Mouse (Mus musculus): ENCODE results near the gene Zswim8.

Zswim8 gene

DNA sequence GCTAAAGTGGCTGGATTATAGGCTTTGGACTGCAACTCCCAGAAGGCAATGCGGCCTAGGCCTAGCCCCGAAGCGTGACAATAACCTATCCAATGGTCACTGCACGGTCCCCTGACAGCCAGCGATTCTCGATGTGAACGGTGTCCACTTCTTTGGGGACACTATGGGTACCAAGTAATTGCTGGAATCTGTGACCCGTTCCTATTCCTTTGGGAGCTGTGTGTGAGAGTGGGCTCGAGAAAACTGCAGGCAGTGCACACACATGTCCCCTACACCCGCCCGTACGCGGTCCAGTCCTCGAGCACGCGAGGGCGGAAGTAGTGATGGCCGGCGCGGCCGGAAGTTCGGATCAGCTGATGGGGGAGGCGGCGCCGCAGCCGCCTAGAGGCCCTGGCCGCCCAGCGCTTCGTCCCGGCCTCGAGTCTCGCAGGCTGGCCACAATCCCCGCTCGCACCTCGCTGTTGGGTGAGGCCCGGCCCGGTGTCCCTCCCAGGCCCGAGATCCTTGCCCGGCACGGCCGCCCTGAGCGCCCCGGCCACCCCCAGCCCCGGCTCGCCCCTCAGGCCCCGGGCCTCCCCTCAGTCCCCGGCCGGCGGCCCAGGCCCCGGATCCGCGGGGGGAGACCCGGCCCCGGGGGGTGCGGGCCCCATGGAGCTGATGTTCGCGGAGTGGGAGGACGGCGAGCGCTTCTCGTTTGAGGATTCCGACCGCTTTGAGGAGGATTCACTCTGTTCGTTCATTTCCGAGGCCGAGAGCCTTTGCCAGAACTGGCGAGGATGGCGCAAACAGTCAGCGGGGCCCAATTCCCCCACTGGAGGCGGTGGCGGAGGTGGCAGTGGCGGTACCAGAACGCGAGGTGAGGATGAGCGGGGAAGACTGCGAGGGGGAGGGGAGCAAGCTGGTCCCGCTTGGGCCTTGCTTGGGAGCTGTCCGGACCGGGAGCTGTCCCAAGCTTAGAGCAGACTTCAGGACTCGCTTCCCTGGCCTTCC, at the start of gene Zswim8:
Zswim8 (plus strand) TSS at position 352 of the 990 bp plus-strand sequence.
- in situ Hi-C loops (cut with MboI, MseI), result no loop called here

DNA sequence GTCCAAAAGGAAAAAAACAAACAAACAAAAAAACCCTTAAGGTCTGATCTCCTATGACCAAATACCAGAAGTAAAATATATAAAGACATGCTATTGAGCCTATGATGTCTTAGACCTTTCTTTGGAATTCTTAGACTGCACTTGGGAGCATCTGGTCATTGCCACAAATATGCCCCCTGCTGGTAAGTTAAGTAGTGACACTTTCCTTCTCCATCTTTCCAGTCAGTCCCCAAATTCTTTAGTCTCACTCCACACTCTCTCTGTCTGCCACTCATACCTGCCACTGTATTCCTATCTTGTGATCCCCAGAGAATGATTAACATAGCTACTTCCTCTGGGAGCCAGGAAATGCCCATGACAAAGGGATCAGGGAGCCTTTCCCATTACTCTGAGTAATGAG, 49.0 kb upstream of the Zswim8 start:
- in situ Hi-C loops (cut with MboI, MseI), result no loop called here

DNA sequence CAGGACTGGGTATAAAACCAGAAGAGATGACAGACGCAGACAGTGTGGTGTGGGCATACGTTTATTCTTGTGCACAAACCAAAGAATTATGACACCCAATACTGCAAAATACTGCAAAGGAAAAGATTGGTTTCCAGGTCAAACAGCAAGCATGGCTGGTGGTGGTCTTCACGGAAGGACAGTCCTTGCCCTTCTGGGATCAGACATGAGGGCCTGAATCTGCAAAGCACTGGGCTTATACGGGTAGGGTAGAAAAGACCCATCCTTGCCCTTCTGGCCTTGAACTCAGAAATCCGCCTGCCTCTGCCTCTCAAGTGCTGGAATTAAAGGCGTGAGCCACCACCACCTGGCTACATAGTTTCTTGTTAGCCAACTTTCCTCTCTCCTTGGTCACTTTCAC, 48.5 kb upstream of the Zswim8 start:
- in situ Hi-C loops (cut with MboI, MseI), result no loop called here

DNA sequence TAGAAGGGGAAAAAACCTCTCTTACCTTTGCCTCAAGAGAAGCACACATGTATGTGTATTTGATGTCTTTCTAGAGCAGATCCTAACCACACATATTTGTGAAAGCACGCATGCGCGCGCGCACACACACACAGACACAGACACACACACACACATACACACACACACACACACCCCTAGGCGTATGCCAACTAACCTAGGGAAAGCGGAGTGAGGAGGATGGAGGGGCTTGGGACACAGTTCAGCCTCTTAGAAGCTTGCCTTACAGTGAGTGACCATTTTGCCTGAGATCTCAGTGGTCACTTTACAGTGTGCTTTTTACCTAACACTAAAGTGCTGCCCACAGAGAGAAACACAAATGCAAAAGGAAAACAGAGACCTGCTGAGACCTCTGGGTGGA, 47.7 kb upstream of the Zswim8 start:
- in situ Hi-C loops (cut with MboI, MseI), result loop anchor here (5.0 kb wide), 1 partner anchor 82 kb away; no protein-coding TSS in a partner anchor

DNA sequence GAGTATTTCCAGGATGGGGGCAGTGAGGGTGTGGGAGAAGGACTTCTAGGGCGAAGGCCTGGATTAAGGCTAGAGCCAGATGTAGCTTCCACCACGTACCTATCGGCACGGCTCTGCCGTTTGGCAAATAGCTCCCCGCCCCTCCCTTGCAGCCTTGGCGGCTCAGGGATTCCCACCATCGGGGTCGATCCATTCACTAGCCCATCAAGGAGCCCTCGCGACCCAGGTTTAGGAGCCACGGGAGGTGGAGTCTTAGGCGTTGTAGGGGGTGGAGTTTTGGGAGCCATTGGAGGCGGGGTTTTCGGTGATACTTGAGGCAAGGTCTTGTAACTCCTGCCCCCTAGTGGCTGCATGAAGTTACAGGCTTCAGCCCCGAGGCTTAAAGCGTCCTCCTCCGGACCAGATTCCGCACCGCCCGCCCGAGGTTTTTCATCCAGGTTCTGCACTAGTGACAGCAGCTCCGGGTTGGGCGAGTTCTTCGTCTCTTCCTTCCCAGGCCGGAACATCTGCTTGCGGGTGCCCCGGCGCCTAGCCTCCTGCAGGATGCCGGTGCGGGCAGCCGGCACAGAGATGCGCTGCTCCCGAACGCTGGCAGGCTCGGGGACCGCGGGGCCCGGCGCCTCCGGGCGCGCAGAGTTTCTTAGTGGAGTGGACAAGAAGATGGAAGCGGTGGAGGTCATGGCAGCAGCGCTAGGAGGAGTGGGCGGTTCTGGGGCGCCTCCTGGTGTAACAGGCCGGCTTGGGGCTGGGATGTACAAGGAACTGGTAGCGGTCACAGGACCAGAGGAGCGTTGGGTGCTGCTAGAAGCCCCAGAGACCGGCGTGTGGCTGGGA, 46.3 kb upstream of the Zswim8 start:
- in situ Hi-C loops (cut with MboI, MseI), result loop anchor here (5.0 kb wide), 1 partner anchor 84 kb away; no protein-coding TSS in a partner anchor

DNA sequence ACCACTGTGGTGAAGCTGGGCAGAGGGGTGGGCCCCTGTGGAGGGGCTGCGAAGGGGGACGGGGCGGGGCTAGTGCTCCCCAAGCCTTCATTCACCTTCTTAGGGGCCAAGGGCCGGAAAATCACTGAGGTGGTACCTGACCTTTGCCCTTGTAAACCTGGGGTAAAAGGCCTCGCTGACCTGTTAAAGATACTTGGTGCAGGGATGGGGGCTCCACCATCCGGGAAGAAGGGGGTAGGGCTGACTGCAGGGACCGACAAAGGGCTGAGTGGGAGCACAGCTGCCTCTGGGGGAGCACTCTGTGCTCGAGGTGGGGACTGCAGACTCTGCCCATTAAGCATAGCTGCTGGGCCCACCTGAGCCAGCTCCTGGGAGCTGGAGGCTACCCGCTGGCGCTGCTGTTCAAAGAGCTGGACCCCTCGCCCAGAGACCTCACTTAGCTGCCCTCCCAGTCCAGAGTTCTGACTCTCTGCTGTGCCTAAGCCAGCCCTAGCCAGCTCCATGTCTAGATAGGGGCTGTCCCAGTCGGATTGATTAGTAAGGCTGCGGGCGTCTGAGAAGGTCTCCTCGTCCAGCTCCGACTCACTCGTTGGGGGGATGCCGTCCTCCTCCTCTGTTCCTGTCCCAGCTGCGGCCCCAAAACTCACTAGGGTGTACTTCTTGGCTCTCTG, 45.6 kb upstream of the Zswim8 start:
- in situ Hi-C loops (cut with MboI, MseI), result loop anchor here (5.0 kb wide), 1 partner anchor 84 kb away; no protein-coding TSS in a partner anchor

DNA sequence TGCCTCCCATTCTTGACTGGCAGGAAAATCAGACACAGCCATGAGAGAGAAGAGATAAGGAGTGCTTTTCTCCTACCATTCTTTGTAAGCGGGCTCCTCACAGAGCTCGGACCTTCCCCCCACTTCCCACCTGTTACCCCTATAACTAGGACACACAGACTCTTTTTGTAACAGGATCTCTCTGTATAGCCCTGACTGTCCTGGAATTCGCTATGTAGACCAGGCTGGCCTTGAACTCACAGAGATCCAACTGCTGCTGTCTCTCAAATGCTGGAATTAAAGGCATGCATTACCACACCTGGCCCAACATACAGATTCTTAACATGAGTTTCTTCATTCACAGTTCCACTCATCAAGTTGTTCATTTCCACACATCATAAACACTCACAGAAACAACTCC, 44.6 kb upstream of the Zswim8 start:
- in situ Hi-C loops (cut with MboI, MseI), result loop anchor here (5.0 kb wide), 1 partner anchor 85 kb away; no protein-coding TSS in a partner anchor

DNA sequence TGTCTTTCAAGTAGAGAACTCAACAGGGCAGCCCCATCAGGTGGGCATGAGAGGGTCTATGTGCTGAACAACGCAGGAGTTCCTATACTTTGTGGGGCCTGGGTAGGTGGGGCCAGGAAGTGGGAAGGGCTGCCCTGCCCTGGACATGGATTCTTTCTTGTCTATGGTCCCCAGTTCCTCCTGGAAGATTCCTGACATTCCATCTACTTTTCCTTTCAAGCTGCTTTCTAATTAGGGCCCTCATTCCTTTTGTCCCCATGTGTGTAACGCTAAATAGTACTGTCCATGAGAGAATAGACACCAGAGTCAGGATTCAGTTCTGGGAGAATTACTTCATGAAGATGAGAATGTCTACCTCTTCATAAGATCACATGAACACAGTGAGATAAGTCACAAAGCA, 43.8 kb upstream of the Zswim8 start:
- in situ Hi-C loops (cut with MboI, MseI), result loop anchor here (5.0 kb wide), 1 partner anchor 86 kb away; no protein-coding TSS in a partner anchor

DNA sequence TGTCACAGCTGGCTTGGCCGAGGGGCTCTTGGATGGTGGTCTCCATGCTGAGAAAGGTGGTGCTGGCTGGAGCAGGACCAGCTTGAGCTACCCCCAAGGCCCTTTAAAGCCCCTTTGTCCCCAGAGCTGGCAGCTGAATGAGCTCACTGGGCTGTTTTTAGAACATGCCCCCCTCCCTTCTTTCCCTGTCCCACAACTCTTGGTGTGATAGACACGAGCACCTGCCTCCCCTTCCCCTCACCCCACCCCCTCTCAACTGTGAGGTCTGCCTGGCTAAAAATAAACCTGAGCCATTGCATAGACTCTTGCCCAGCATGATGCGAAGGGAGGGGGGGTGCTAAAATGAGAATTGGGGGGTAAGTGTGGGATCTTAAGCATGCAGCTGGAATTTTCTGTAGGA, 42.9 kb upstream of the Zswim8 start:
- in situ Hi-C loops (cut with MboI, MseI), result loop anchor here (5.0 kb wide), 1 partner anchor 87 kb away; no protein-coding TSS in a partner anchor

DNA sequence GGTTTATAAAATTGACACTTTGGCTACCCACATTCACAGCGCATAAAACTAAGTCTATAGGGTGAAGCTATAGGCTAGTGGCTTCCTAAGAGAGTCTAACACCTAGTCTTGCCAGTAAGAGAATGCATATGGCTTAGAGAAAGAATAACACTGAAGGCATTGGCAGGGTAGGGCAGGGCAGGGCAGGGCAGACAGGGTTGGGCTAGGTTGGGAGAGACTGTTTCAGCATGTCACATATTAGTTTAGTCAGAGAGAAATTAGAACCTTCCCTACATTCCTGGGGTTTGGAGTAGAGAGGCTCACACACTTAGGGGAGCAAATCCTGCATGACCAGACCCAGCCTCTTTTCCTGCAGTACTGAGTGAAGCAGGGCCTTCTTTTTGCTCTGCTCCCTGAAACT, 39.9 kb upstream of the Zswim8 start:
- in situ Hi-C loops (cut with MboI, MseI), result no loop called here

DNA sequence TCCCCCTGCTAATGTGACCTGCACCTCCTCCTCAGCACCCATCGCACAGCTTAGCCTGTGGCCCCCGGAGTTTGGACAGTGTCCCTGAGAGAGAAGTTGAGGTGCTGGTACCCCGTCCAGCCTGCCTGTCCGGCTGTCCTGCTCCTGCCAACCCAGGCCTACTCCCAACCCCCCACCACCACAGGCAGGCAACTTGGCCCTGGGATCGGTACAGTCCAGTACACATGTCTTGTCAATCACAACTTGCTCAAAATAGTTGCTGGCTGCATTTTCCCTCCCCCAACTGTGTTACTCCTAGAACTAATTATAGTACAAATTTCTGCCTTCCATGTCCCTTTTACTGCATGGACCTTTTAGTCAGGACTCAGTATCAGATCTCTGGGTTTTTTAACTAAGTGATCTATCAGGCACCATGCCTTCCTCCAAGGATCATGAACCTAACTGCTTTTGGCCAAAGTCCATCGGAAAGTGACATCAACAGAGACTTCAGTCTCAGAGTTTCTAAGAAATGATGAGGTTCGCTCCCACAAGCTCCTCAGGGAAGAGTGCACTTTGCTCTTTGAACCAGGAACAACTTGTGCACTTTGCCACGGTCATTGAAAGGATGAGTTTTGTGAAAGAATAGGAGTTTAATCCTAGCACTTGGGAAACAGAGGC, 39.1 kb upstream of the Zswim8 start, which contains the start of gene Synpo2l:
Synpo2l (minus strand) TSS at position 201 of the 657 bp plus-strand sequence.
- in situ Hi-C loops (cut with MboI, MseI), result no loop called here

DNA sequence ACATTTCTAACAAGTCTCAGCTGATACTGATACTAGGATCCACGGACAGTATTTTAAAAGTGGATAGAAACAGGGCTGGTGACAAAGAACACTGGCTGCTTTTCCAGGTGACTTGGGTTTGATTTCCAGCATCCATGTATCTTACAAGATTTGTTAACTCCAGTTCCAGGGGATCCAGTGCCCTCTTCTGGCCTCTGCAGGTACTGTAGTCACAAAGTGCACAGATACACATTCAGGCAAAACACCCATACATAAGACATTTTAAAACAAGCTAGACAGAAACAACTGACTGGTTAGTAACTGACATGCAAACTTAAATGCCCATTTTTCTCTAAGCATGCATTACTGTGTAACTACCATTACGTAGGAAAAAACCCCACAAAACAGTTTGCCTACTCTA, 34.4 kb upstream of the Zswim8 start:
- in situ Hi-C loops (cut with MboI, MseI), result no loop called here

DNA sequence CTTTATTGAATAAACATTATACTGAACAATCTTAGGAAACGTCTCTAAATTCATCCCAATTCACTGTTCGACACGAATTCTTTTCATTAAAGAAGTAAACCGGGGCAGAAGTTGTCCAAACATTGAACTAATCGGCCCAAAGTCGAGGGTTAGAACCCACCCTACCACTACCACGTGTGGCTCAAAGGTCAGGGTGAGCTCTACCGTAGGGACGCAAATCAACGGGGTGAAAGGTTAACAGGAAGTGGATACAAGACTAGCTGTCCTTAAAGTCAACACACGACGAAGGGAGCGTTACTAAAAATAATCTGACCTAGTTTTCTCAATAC, 33.7 kb upstream of the Zswim8 start:
- in situ Hi-C loops (cut with MboI, MseI), result no loop called here

DNA sequence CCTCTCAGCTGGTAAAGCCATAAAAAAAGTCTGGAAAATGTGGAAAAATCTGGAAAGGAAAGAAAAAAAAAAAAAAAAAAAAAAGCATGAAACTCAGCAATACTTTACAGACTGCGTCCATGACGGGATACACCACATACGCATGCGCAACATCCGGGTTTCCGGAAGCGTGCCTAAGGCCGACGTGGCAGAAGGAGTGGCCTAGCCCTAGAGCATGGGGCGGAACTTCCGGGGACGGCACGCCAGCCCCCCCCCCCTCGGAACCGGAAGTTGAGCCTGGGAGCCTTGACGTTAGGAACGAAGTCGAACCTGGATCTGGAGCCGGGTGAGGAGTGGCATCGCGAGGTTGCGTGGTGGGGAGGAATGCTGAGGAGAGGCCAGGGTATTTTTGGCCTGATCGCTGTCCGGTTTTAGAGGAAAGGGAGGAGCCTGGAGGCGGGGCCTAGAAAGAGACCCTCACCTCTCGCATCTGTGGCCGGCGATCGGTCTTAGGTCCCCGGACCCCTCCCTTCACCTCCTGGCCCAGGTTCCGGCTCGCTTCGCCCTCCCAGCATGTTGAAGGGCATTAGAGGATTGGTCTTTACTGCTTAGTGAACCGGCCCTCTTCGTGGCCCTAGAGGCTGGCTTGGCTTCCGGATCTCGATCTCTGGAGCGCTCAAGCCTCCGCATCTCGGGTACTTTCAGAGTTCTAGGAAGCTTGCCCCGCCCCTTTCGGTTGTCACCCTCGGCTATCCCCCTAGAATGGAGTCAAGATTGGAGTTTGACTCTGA, 33.1 kb upstream of the Zswim8 start, which contains the start of gene Sec24c:
Sec24c (plus strand) TSS at position 245 of the 770 bp plus-strand sequence.
- in situ Hi-C loops (cut with MboI, MseI), result no loop called here

DNA sequence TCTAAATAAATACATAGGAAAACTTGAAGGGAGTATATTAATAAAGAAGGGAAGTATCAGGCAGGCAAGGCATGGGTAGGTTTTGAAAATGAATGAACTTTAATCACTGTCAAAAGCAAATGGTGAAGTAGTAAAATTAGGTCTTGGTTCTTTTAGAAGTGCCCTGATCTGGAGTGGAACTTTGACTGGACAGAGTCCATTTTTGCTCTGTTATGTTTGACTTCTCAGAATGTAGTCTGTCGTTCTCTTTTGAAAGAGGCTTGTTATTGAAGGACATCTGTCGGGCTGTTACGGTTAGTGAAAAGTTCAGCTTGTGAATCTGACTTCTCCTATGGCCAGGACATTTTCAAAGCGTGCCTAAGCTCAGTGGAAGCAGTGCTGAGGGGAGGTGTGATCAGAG, 29.4 kb upstream of the Zswim8 start:
- in situ Hi-C loops (cut with MboI, MseI), result no loop called here

DNA sequence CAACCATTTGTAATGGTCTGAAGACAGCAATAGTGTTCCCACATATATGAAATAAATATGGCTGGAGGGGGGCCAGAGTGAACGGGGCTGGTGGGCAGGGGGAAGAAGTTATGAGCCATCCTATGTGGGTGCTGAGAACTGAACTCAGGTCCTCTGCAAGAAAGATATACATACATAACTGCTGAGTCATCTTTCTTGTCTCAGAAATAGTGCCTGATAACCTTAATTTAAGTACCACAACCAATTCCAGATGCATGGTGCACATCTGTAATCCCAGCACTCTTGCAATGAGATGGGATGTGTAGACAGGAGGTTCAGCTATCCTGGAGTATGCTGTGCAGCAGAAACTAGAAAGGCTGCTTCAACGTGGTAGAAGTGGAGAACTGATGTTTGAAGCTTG, 25.6 kb upstream of the Zswim8 start:
- in situ Hi-C loops (cut with MboI, MseI), result no loop called here

DNA sequence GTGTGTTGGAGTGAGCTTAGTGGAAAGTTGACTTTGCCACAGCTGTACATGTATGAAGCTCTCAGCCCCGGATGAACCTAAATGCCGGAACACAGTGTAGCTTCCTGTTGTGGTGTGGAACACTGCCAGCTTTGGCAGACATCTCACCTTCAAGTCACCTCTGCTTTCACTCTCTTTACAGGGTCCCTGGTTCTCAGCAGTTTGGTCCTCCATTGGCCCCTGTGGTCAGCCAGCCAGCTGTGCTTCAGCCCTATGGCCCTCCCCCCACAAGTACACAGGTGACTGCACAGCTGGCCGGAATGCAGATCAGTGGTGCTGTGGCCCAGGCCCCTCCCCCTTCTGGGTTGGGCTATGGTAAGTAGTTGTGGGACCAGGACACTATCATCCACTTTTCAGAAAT, 24.9 kb upstream of the Zswim8 start:
- in situ Hi-C loops (cut with MboI, MseI), result no loop called here

DNA sequence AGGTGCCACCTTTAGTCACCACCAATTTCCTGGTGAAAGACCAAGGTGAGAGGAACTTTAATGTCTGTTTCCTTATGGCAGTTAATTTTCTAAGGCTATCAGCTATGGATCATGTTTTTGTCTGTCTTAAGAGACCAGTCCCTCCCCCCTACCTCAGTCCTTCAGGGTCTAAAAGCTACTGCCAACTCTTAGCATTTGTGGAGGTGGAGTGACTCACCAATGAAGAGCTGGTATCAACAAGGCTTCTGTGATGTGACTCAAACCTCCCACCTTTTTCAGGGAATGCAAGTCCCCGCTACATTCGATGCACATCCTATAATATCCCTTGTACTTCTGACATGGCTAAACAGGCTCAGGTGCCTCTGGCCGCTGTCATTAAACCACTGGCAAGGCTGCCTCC, 20.8 kb upstream of the Zswim8 start:
- in situ Hi-C loops (cut with MboI, MseI), result no loop called here

DNA sequence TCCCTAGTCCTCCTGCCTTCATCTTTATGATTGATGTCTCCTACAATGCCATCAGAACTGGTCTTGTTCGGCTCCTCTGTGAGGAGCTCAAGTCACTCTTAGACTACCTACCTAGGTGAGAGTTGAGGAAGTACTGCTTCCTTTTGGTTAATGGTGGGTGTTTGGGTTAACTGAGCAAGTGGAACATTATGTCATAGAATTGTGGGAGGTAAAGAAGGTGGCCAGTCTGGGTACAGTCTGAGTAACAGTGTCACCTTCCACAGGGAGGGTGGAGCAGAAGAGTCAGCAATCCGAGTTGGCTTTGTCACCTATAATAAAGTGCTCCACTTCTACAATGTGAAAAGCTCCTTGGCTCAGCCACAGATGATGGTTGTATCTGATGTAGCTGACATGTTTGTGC, 18.3 kb upstream of the Zswim8 start:
- in situ Hi-C loops (cut with MboI, MseI), result no loop called here

DNA sequence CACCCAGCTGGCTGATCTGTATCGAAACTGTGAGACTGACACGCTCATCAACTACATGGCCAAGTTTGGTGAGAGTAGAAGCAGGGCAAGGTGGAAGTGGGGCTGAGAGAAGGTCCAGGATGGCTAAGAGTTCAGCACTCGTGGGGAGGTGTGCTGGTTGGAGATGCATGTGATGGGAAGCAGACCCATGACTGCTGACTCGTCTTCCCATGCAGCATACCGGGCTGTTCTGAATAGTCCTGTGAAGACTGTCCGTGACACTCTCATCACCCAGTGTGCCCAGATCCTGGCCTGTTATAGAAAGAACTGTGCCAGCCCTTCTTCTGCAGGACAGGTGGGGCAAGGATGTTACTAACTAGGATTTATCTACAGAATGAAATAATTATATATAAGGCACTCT, 15.6 kb upstream of the Zswim8 start:
- in situ Hi-C loops (cut with MboI, MseI), result no loop called here

All from T-helper 1 cell (primary cell).